Mouse (Mus musculus): Measurements from ENCODE around the gene Glb1l. TPM values are rescaled to one million over a fixed set of nuclear protein-coding genes. Genes with fewer than 3 reads are reported as not detected.

Gene Glb1l
- total and polyA plus RNA-seq, 2 experiments from 2014 or later = 15.3 to 15.5 TPM

GRCm38 (mm10) chr1:75211141-75211708 lies 612 bp upstream of the Glb1l start:
- H3K36me3 ChIP-seq (ENCODE audit: insufficient read depth, low read length) = peaks cover 28% of the 10 kb centered on the region
- ATAC-seq = no peak
- H3K9ac ChIP-seq (replicated peaks; ENCODE audit: low read length) = peak overlapping the region; percentile 83
- no peaks in the 10 kb centered on the region for H3K27me3 ChIP-seq (ENCODE audit: insufficient read depth, low read length)
- peak overlapping the region; percentile 88 for H3K4me2 ChIP-seq (ENCODE audit: low read depth, low read length)
- peak overlapping the region; percentile 65; the same call in 1 of the 2 replicates for H3K27ac ChIP-seq
- no peaks in the 10 kb centered on the region for H3K9me3 ChIP-seq (ENCODE audit: low read length)
- WGBS = 13% methylated on average over 17 of the region's 17 CpGs
- peaks cover 20% of the 10 kb centered on the region for H3K4me1 ChIP-seq (ENCODE audit: insufficient read depth, low read length)
- no peak for TF ChIP-seq CTCF (IDR thresholded peaks at IDR 0.05; ENCODE audit: low read depth)
- peak overlapping the region; percentile 90 for H3K4me3 ChIP-seq (ENCODE audit: low read length)
- no peak for DNase-seq (ENCODE audit: low spot score)

GRCm38 (mm10) chr1:75208967-75209678 lies 1.5 kb downstream of the Glb1l start:
- Histone ChIP-seq H3K27me3 (ENCODE audit: insufficient read depth, low read length) (no peaks in the 10 kb centered on the region), H3K9ac (replicated peaks; ENCODE audit: low read length) (peak overlapping the region; percentile 33), H3K9me3 (ENCODE audit: low read length) (no peaks in the 10 kb centered on the region), H3K27ac (peak overlapping the region; percentile 45; the same call in 1 of the 2 replicates), H3K4me3 (ENCODE audit: low read length) (peak overlapping the region; percentile 34), H3K4me1 (ENCODE audit: insufficient read depth, low read length) (peaks cover 20% of the 10 kb centered on the region), H3K4me2 (ENCODE audit: low read depth, low read length) (peak overlapping the region; percentile 52), H3K36me3 (ENCODE audit: insufficient read depth, low read length) (peaks cover 16% of the 10 kb centered on the region)
- no peak for TF ChIP-seq CTCF (IDR thresholded peaks at IDR 0.05; ENCODE audit: low read depth)
- 13% methylated on average over 34 of the region's 34 CpGs for WGBS
- DNase-seq (ENCODE audit: low spot score) = peak; percentile 34
- no peak for ATAC-seq

GRCm38 (mm10) chr1:75201236-75201635 lies 9.4 kb downstream of the Glb1l start:
- H3K9me3 ChIP-seq (ENCODE audit: low read length) = no peaks in the 10 kb centered on the region
- H3K9ac ChIP-seq (replicated peaks; ENCODE audit: low read length) = no peak overlapping the region
- H3K4me2 ChIP-seq (ENCODE audit: low read depth, low read length) = no peak overlapping the region
- no peak for TF ChIP-seq CTCF (IDR thresholded peaks at IDR 0.05; ENCODE audit: low read depth)
- H3K27ac ChIP-seq = no peak overlapping the region
- ATAC-seq = no peak
- 91% methylated on average over 1 of the region's 1 CpGs for WGBS
- H3K4me3 ChIP-seq (ENCODE audit: low read length) = no peak overlapping the region
- H3K36me3 ChIP-seq (ENCODE audit: insufficient read depth, low read length) = peaks cover 34% of the 10 kb centered on the region
- DNase-seq (ENCODE audit: low spot score) = no peak
- H3K4me1 ChIP-seq (ENCODE audit: insufficient read depth, low read length) = no peaks in the 10 kb centered on the region
- H3K27me3 ChIP-seq (ENCODE audit: insufficient read depth, low read length) = no peaks in the 10 kb centered on the region

- no peaks in the 10 kb centered on the region for H3K27me3 ChIP-seq (ENCODE audit: insufficient read depth, low read length)
- peak overlapping the region; percentile 99 for H3K4me2 ChIP-seq (ENCODE audit: low read depth, low read length)
- H3K4me1 ChIP-seq (ENCODE audit: insufficient read depth, low read length) = peaks cover 12% of the 10 kb centered on the region
- peak overlapping the region; percentile 84 for H3K4me3 ChIP-seq (ENCODE audit: low read length)
- peak overlapping the region; percentile 86 for H3K27ac ChIP-seq
- WGBS = under 1% methylated on average over 19 of the region's 19 CpGs
- DNase-seq (ENCODE audit: low spot score) (peak; percentile 25), ATAC-seq (no peak)
- H3K9me3 ChIP-seq (ENCODE audit: low read length) = no peaks in the 10 kb centered on the region
- peak overlapping the region; percentile 95 for H3K9ac ChIP-seq (replicated peaks; ENCODE audit: low read length)
- TF ChIP-seq CTCF (IDR thresholded peaks at IDR 0.05; ENCODE audit: low read depth) = no peak
- peaks cover 26% of the 10 kb centered on the region; the same call in 1 of the 2 replicates for H3K36me3 ChIP-seq (ENCODE audit: insufficient read depth, low read length)
Measured at GRCm38 (mm10) chr1:75192452-75192851, 18.2 kb downstream of the Glb1l start.

GRCm38 (mm10) chr1:75191622-75192402 lies 18.8 kb downstream of the Glb1l start, which contains the start of the genes Ankzf1 and Atg9a:
Ankzf1 (plus strand) TSS chr1:75192151.
Atg9a (minus strand) TSS chr1:75192196.
- Histone ChIP-seq H3K4me3 (ENCODE audit: low read length) (peak within 1 kb of the TSS; percentile 84), H3K27me3 (ENCODE audit: insufficient read depth, low read length) (no peaks in the 10 kb centered on the region), H3K4me1 (ENCODE audit: insufficient read depth, low read length) (peaks cover 12% of the 10 kb centered on the region), H3K9me3 (ENCODE audit: low read length) (no peaks in the 10 kb centered on the region), H3K27ac (peak within 1 kb of the TSS; percentile 96), H3K4me2 (ENCODE audit: low read depth, low read length) (peak within 1 kb of the TSS; percentile 99), H3K9ac (replicated peaks; ENCODE audit: low read length) (peak within 1 kb of the TSS; percentile 95), H3K36me3 (ENCODE audit: insufficient read depth, low read length) (peaks cover 26% of the 10 kb centered on the region; the same call in 1 of the 2 replicates)
- DNase-seq (ENCODE audit: low spot score) (peak; percentile 97), ATAC-seq (peak; percentile 99)
- under 1% methylated on average over 56 of the region's 56 CpGs for WGBS
- no peak for TF ChIP-seq CTCF (IDR thresholded peaks at IDR 0.05; ENCODE audit: low read depth)

- H3K27ac ChIP-seq = peak overlapping the region; percentile 96
- no peak for DNase-seq (ENCODE audit: low spot score)
- H3K4me3 ChIP-seq (ENCODE audit: low read length) = peak overlapping the region; percentile 84
- H3K27me3 ChIP-seq (ENCODE audit: insufficient read depth, low read length) = no peaks in the 10 kb centered on the region
- peak overlapping the region; percentile 99 for H3K4me2 ChIP-seq (ENCODE audit: low read depth, low read length)
- peak overlapping the region; percentile 95 for H3K9ac ChIP-seq (replicated peaks; ENCODE audit: low read length)
- ATAC-seq = no peak
- peaks cover 27% of the 10 kb centered on the region; the same call in 1 of the 2 replicates for H3K36me3 ChIP-seq (ENCODE audit: insufficient read depth, low read length)
- 44% methylated on average over 5 of the region's 5 CpGs for WGBS
- H3K4me1 ChIP-seq (ENCODE audit: insufficient read depth, low read length) = peaks cover 12% of the 10 kb centered on the region
- no peaks in the 10 kb centered on the region for H3K9me3 ChIP-seq (ENCODE audit: low read length)
- TF ChIP-seq CTCF (IDR thresholded peaks at IDR 0.05; ENCODE audit: low read depth) = no peak
Measured at GRCm38 (mm10) chr1:75191258-75191621, 19.4 kb downstream of the Glb1l start.

Measured in hindbrain, postnatal 0 days (tissue).